Mouse (Mus musculus) lung, embryonic 15.5 days (tissue): ENCODE results near the gene Fam214b. TPM values are rescaled to one million over a fixed set of nuclear protein-coding genes. Genes with fewer than 3 reads are reported as not detected.
"Not testable (repeated sequence)": the region's sequence is repeated elsewhere in the genome, so short reads cannot be mapped to it uniquely, and the experiment has no call there.

Source experiments
- ATAC-seq: fragments of 200-750 bp; cut with Nextera tagmentation; 2 replicates; pipeline ENCODE4 v1.8.0; 2017; ENCODE audit warnings: moderate number of reproducible peaks, borderline replicate concordance; ENCODE audit not compliant: low FRiP score, low TSS enrichment; ENCODE audit errors: extremely low read depth
- H3K27ac ChIP-seq: fragments of 300-500 bp; sonication (generic); 2 replicates; pipeline ENCODE4 v1.5.1; 2015; ENCODE audit warnings: moderate library complexity, mild to moderate bottlenecking, inconsistent platforms
- H3K27me3 ChIP-seq: fragments of 300-500 bp; sonication (generic); 2 replicates; pipeline ENCODE4 v1.6.1; 2015; ENCODE audit warnings: inconsistent platforms
- H3K36me3 ChIP-seq: fragments of 300-500 bp; sonication (generic); 2 replicates; pipeline ENCODE4 v1.6.1; 2015; ENCODE audit warnings: inconsistent platforms
- H3K4me1 ChIP-seq: fragments of 300-500 bp; sonication (generic); 2 replicates; pipeline ENCODE4 v1.6.1; 2015; ENCODE audit warnings: inconsistent platforms
- H3K4me2 ChIP-seq: fragments of 300-500 bp; sonication (generic); 2 replicates; pipeline ENCODE4 v1.6.1; 2015; ENCODE audit warnings: inconsistent platforms, mild to moderate bottlenecking, moderate library complexity
- H3K4me3 ChIP-seq: fragments of 300-500 bp; sonication (generic); 2 replicates; pipeline ENCODE4 v1.5.1; 2015; ENCODE audit warnings: mild to moderate bottlenecking, inconsistent platforms
- H3K9ac ChIP-seq: fragments of 300-500 bp; sonication (generic); 2 replicates; pipeline ENCODE4 v1.6.1; 2015; ENCODE audit warnings: inconsistent platforms
- H3K9me3 ChIP-seq: fragments of 300-500 bp; sonication (generic); 2 replicates; pipeline ENCODE4 v1.6.1; 2016; ENCODE audit warnings: inconsistent platforms
- WGBS: fragments of 180-500 bp; shearing (Covaris S2); methylation state at CpG from one replicate; pipeline ENCODE4 v1.1.7; 2015; 5-methylcytosine and 5-hydroxymethylcytosine counted together
- polyA plus RNA-seq: library from polyadenylated mRNA; unstranded; fragments of >200 nt; fragmentation: Nextera tagmentation; extraction: Ambion mirVana; gene quantifications from 2 replicates; pipeline ENCODE4 v1.2.1, GENCODE M21; 2015

Fam214b gene
- polyA plus RNA-seq, 1 experiment from 2014 or later: 11.2 TPM

DNA sequence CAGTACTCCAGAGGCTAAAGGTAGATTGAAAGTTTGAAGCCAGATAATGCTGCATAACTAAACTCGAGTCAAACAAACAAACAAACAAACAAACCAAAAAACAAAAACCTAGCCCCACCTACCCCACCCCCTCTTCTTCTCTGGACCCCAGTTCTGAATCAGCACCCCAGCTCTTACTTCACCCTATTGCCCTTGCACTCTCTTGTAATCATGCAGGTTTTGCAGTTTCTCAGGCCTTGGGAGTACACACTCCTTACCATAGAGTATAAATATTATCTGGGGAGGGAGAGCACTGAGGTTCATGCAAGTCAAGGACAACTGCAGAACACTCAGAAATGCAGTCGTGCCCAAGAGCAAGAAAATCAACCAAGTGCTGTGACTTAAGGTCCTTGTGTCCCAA is 44.7 kb downstream of the Fam214b start:
- peaks cover 17% of the 10 kb centered on the region for H3K4me1 ChIP-seq
- H3K9ac ChIP-seq: no peak overlapping the region
- H3K4me2 ChIP-seq: no peak overlapping the region
- no peak for ATAC-seq
- H3K4me3 ChIP-seq: no peak overlapping the region
- 85% methylated on average over 2 of the region's 2 CpGs for WGBS
- no peaks in the 10 kb centered on the region for H3K9me3 ChIP-seq
- H3K36me3 ChIP-seq: no peaks in the 10 kb centered on the region; the same call in 1 of the 2 replicates
- no peaks in the 10 kb centered on the region for H3K27me3 ChIP-seq
- H3K27ac ChIP-seq: peak overlapping the region; percentile 89; the same call in 1 of the 2 replicates

DNA sequence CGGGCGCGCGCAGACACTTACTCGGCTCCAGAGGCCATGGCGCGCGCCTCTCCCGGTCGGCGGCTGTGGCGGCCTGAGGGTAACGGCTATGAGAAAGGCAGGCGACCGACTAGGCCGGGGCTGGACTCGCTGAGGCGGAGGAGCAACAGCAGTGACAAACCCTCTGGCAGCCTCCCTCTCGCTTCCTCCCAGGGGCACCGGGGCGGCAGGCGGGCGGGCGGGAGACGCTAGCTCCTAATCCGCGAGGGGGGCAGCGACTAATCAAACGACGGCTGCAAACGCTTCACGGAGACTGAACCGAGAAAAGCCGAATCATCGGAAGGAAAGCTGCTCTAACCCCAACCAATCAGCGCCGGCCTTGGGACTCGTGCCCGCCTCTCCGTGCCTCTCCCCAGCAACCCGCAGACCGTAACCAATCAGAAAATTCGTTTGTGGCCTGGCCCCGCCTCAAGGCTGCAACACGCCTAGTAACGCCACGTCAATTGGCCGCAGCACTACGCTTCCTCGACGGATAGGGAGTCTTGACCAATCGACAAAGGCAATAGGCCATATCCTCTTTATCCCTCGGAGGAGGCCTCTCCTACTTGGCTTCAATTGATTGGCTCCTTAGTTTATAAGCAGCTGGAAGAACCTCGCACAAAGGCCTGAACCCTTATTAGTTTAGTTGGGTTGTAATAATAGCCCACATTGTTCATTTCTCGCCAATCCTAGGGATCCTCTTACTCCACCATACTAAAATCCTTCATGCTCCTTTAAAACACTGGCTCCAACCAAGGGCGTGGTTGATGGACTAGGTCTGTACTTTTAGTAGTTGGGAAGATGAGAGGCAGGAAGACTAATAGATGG is 45.7 kb downstream of the Fam214b start, which contains the start of gene Vcp:
Gene Vcp, minus strand, starts transcription at position 367 of the 846 bp plus-strand sequence.
- peak; percentile 99 for ATAC-seq
- WGBS: under 1% methylated on average over 55 of the region's 56 CpGs
- not testable (repeated sequence) for H3K9me3 ChIP-seq, H3K36me3 ChIP-seq, H3K27me3 ChIP-seq
- H3K9ac ChIP-seq: peak within 1 kb of the TSS; percentile 99
- peaks cover 17% of the 10 kb centered on the region for H3K4me1 ChIP-seq
- peak within 1 kb of the TSS; percentile 100 for H3K27ac ChIP-seq
- peak within 1 kb of the TSS; percentile 77 for H3K4me2 ChIP-seq
- peak within 1 kb of the TSS; percentile 96 for H3K4me3 ChIP-seq

DNA sequence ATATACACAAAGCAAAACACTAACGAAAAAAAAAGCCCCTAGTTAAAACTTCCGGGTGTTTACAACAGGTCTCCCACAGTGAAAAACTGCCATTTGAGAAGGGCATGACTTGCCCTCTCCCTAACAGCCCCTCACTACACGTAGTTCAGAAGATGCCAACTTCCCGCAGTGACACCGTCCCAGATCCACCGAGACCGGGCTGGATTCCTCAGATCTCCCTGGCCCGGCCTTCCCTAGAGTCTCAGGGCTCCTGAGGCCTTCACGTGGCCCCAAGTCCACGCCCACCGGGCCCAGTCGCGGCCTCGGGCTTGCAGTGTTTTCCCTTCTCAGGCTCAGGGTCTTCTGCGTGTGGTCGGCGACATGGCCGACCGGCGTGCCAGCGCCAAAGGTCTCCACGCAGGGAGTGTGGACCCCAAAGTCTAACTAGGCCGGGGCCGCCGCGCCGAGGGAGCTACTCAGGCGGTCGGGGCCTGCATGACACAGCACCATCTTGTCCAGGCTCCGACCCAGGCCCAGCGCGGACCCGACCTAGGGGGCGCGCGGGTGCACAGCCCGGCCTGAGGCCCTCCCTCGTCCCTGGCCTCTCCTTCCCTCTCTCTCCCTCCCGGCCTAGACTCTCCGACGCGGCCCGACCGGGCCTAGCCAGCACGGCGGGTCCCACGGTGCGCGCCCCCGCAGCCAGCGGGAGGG is 46.4 kb downstream of the Fam214b start:
- under 1% methylated on average over 51 of the region's 51 CpGs for WGBS
- H3K9ac ChIP-seq: peak overlapping the region; percentile 99
- peak overlapping the region; percentile 96 for H3K4me3 ChIP-seq
- H3K36me3 ChIP-seq: peaks cover 15% of the 10 kb centered on the region
- ATAC-seq: peak; percentile 84
- no peaks in the 10 kb centered on the region for H3K27me3 ChIP-seq
- H3K4me2 ChIP-seq: peak overlapping the region; percentile 77
- H3K9me3 ChIP-seq: no peaks in the 10 kb centered on the region
- H3K4me1 ChIP-seq: peaks cover 17% of the 10 kb centered on the region
- H3K27ac ChIP-seq: peak overlapping the region; percentile 100

DNA sequence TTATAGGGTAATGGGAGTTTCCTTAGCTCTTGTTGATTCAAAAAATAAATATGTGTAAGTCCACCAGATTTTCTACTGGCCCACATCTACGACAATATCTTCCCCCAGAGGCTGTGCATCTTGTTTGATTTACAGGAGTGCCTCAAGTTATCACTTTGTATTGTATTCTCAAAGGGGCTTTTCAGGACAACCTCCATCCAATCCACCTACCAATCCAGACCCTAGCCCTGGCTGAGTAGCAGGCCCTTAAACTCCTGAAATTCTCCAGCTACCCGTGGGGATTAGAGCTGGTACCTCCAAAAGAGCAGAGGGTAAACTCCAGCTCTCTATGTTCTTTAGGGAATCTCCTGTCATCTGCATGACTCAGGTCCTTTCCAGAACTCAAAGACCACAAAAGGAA is 48.0 kb downstream of the Fam214b start:
- H3K9me3 ChIP-seq: no peaks in the 10 kb centered on the region
- H3K9ac ChIP-seq: peak overlapping the region; percentile 1; the same call in 1 of the 2 replicates
- peak overlapping the region; percentile 77 for H3K4me2 ChIP-seq
- WGBS: 39% methylated on average over 2 of the region's 2 CpGs
- H3K27me3 ChIP-seq: no peaks in the 10 kb centered on the region
- H3K4me1 ChIP-seq: peaks cover 17% of the 10 kb centered on the region
- peak overlapping the region; percentile 96 for H3K4me3 ChIP-seq
- peaks cover 31% of the 10 kb centered on the region for H3K36me3 ChIP-seq
- no peak overlapping the region for H3K27ac ChIP-seq
- no peak for ATAC-seq

DNA sequence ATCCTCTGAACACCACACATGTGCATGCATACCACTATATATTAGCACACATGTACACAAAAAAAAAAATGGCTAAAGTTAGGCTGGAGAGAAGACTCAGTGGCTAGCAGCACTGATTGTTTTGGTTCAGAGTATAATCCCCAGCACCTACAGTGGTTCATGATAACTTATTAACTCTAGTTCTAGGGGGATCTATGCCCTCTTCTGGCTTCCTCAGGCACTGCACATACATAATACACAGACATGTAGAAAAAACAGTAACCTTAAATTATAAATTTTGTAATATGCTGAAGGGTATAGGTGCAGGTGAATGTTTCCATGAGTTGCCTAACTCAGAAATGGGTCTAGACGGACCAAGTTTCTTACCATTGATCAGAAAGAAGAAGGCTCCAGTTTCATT is 57.7 kb downstream of the Fam214b start:
- H3K4me1 ChIP-seq: no peaks in the 10 kb centered on the region
- ATAC-seq: no peak
- no peak overlapping the region for H3K9ac ChIP-seq
- H3K9me3 ChIP-seq: no peaks in the 10 kb centered on the region
- H3K36me3 ChIP-seq: peaks cover 97% of the 10 kb centered on the region
- no peak overlapping the region for H3K27ac ChIP-seq
- no peak overlapping the region for H3K4me2 ChIP-seq
- WGBS: 70% methylated on average over 1 of the region's 1 CpGs
- no peak overlapping the region for H3K4me3 ChIP-seq
- H3K27me3 ChIP-seq: no peaks in the 10 kb centered on the region

Other genes with a start within 250 kb of the Fam214b start
- 0.08 TPM in 1 of 2 replicates, not detected in the other for gene Fam205a1, start 192.3 kb downstream of the Fam214b start, polyA plus RNA-seq
- gene Gm12394, start 189.4 kb downstream of the Fam214b start, polyA plus RNA-seq: 0.06 TPM in 1 of 2 replicates, not detected in the other
- gene Fam205c, start 172.0 kb downstream of the Fam214b start, polyA plus RNA-seq: 0.30 TPM in 1 of 2 replicates, not detected in the other
- gene Phf24, start 129.6 kb downstream of the Fam214b start, polyA plus RNA-seq: 0.26 and 0.62 TPM in 2 replicates
- 7.6 and 8.9 TPM in 2 replicates for gene Dnajb5, start 96.4 kb downstream of the Fam214b start, polyA plus RNA-seq
- 0.39 and 0.56 TPM in 2 replicates for gene 1700022I11Rik, start 76.6 kb downstream of the Fam214b start, polyA plus RNA-seq
- 543 and 557 TPM in 2 replicates for gene Vcp, start 45.7 kb downstream of the Fam214b start, polyA plus RNA-seq
- 20.8 and 20.9 TPM in 2 replicates for gene Fancg, start 35.7 kb downstream of the Fam214b start, polyA plus RNA-seq
- 19.0 and 22.1 TPM in 2 replicates for gene Pigo, start 20.4 kb downstream of the Fam214b start, polyA plus RNA-seq
- gene Stoml2, start 14.5 kb downstream of the Fam214b start, polyA plus RNA-seq: 321 and 331 TPM in 2 replicates
- gene Unc13b, start 12.7 kb upstream of the Fam214b start, polyA plus RNA-seq: 5.5 and 7.3 TPM in 2 replicates
- 0.24 and 0.29 TPM in 2 replicates for gene Atp8b5, start 220.9 kb upstream of the Fam214b start, polyA plus RNA-seq